Comparison of ENCODE assay signal across 8 mouse cellular contexts in genomic region chr11:102217396-102217795, GRCm38 (mm10). TPM values are rescaled to one million over a fixed set of nuclear protein-coding genes. Genes with fewer than 3 reads are reported as not detected.
DNase-seq lines count a peak whose midpoint lies in the region; ATAC-seq and TF ChIP-seq lines count a peak whose summit lies in the region.

No protein-coding gene starts in this region.

- no peaks in the 10 kb centered on the region for H3K9me3 ChIP-seq in kidney, embryonic 15.5 days (replicated peaks)
- no peaks in the 10 kb centered on the region for H3K9me3 ChIP-seq in forebrain, embryonic 13.5 days (replicated peaks)
- no peaks in the 10 kb centered on the region for H3K9me3 ChIP-seq in liver, embryonic 14.5 days (ENCODE audit: control insufficient read depth, low read length)
- no peaks in the 10 kb centered on the region for H3K9me3 ChIP-seq in midbrain, embryonic 11.5 days (ENCODE audit: control insufficient read depth, low read length)

- peak overlapping the region; percentile 89; the same call in 1 of the 2 replicates for H3K27ac ChIP-seq in kidney, embryonic 15.5 days
- no peak overlapping the region for H3K27ac ChIP-seq in forebrain, embryonic 13.5 days
- H3K27ac ChIP-seq in liver, embryonic 14.5 days: no peak overlapping the region
- no peak overlapping the region for H3K27ac ChIP-seq in midbrain, embryonic 11.5 days (ENCODE audit: low read depth, low read length)

- WGBS in kidney, embryonic 15.5 days: 84% methylated on average over 6 of the region's 6 CpGs
- 77% methylated on average over 6 of the region's 6 CpGs for WGBS in forebrain, embryonic 13.5 days
- 60% methylated on average over 6 of the region's 6 CpGs for WGBS in liver, embryonic 14.5 days (ENCODE audit: insufficient replicate concordance)
- WGBS in midbrain, embryonic 11.5 days: 77% methylated on average over 6 of the region's 6 CpGs

- no peak overlapping the region for H3K9ac ChIP-seq in kidney, embryonic 15.5 days
- H3K9ac ChIP-seq in forebrain, embryonic 13.5 days: no peak overlapping the region
- no peak overlapping the region for H3K9ac ChIP-seq in liver, embryonic 14.5 days (replicated peaks)
- H3K9ac ChIP-seq in midbrain, embryonic 11.5 days (ENCODE audit: low read length): no peak overlapping the region

- ATAC-seq in kidney, embryonic 15.5 days (replicated peaks; ENCODE audit: low FRiP score): no peak
- no peak for ATAC-seq in forebrain, embryonic 13.5 days
- ATAC-seq in liver, embryonic 14.5 days (ENCODE audit: insufficient read depth): no peak
- ATAC-seq in midbrain, embryonic 11.5 days (ENCODE audit: low FRiP score): no peak

- no peaks in the 10 kb centered on the region for H3K27me3 ChIP-seq in kidney, embryonic 15.5 days
- H3K27me3 ChIP-seq in forebrain, embryonic 13.5 days: no peaks in the 10 kb centered on the region
- H3K27me3 ChIP-seq in liver, embryonic 14.5 days (ENCODE audit: control insufficient read depth, insufficient read depth, low read length): no peaks in the 10 kb centered on the region
- H3K27me3 ChIP-seq in midbrain, embryonic 11.5 days (ENCODE audit: control insufficient read depth, insufficient read depth, low read length): no peaks in the 10 kb centered on the region

- no peaks in the 10 kb centered on the region for H3K36me3 ChIP-seq in kidney, embryonic 15.5 days
- peaks cover 35% of the 10 kb centered on the region; the same call in 1 of the 2 replicates for H3K36me3 ChIP-seq in forebrain, embryonic 13.5 days (ENCODE audit: poor library complexity, severe bottlenecking)
- no peaks in the 10 kb centered on the region for H3K36me3 ChIP-seq in liver, embryonic 14.5 days (replicated peaks; ENCODE audit: control insufficient read depth, insufficient read depth, low read depth)
- peaks cover 2% of the 10 kb centered on the region; the same call in 1 of the 2 replicates for H3K36me3 ChIP-seq in midbrain, embryonic 11.5 days (ENCODE audit: control insufficient read depth, insufficient read depth, low read length)

- peak overlapping the region; percentile 76 for H3K4me2 ChIP-seq in kidney, embryonic 15.5 days
- peak overlapping the region; percentile 66 for H3K4me2 ChIP-seq in forebrain, embryonic 13.5 days
- peak overlapping the region; percentile 61 for H3K4me2 ChIP-seq in liver, embryonic 14.5 days (ENCODE audit: low read depth)
- no peak overlapping the region for H3K4me2 ChIP-seq in midbrain, embryonic 11.5 days

- no peak for TF ChIP-seq EP300 in liver, embryonic 14.5 days (IDR thresholded peaks at IDR 0.05; ENCODE audit: low read depth)

- DNase-seq in kidney, adult 11 months: no peak
- peak; percentile 73 for DNase-seq in brain, adult 2 months (ENCODE audit: low read depth, low spot score)
- DNase-seq in liver, embryonic 14.5 days (ENCODE audit: low read depth in 3 of 3, low spot score in 3 of 3): no peak
- no peak for DNase-seq in retina, postnatal 1 day
- no peak for DNase-seq in midbrain, embryonic 11.5 days (ENCODE audit: low spot score, missing footprints)
- DNase-seq in layer of hippocampus, adult 9-10 months (ENCODE audit: low spot score): no peak

- TF ChIP-seq CTCF in liver, embryonic 14.5 days (IDR thresholded peaks at IDR 0.05; ENCODE audit: low read depth): no peak

- H3K4me1 ChIP-seq in kidney, embryonic 15.5 days: peaks cover 91% of the 10 kb centered on the region
- peaks cover 76% of the 10 kb centered on the region for H3K4me1 ChIP-seq in forebrain, embryonic 13.5 days
- H3K4me1 ChIP-seq in liver, embryonic 14.5 days (replicated peaks; ENCODE audit: control insufficient read depth in 2 of 2, insufficient read depth in 2 of 2, low read length in 1 of 2): peaks cover 13 to 34% of the 10 kb centered on the region in 2 experiments
- H3K4me1 ChIP-seq in midbrain, embryonic 11.5 days (ENCODE audit: control insufficient read depth, insufficient read depth, low read length): peaks cover 29% of the 10 kb centered on the region

- peak overlapping the region; percentile 42 for H3K4me3 ChIP-seq in kidney, embryonic 15.5 days (replicated peaks)
- H3K4me3 ChIP-seq in forebrain, embryonic 13.5 days: no peak overlapping the region
- peak overlapping the region in 1 of 2 experiments; percentile 45; a peak in 2 of 4 replicates for H3K4me3 ChIP-seq in liver, embryonic 14.5 days (ENCODE audit: insufficient read depth in 1 of 2, low read depth in 2 of 2, low read length in 2 of 2)
- H3K4me3 ChIP-seq in midbrain, embryonic 11.5 days (ENCODE audit: low read depth, low read length): no peak overlapping the region

RNA-seq across cellular contexts. Expression of gene Hdac5, which starts 12.6 kb away (rescaled TPM):
- polyA plus RNA-seq in kidney, embryonic 15.5 days (2015; fragmentation: Nextera tagmentation; extraction: Ambion mirVana): 47.4 and 48.4 TPM in 2 replicates
- polyA plus RNA-seq in forebrain, embryonic 13.5 days (2015; fragmentation: Nextera tagmentation; extraction: Ambion mirVana): 88.2 TPM in 2 replicates
- polyA plus RNA-seq in liver, embryonic 14.5 days (2012; rRNA removed): 8.8 and 10.0 TPM in 2 replicates
- 6.4 and 7.3 TPM in 2 replicates for polyA plus RNA-seq in liver, embryonic 14.5 days (2014; fragmentation: Nextera tagmentation; extraction: Ambion mirVana)
- 25.6 and 31.9 TPM in 2 replicates for polyA plus RNA-seq in midbrain, embryonic 11.5 days (2014; fragmentation: Nextera tagmentation; extraction: Ambion mirVana)

RNA-seq across cellular contexts. Expression of gene G6pc3, which starts 28.0 kb away (rescaled TPM):
- polyA plus RNA-seq in kidney, embryonic 15.5 days (2015; fragmentation: Nextera tagmentation; extraction: Ambion mirVana): 39.7 and 43.4 TPM in 2 replicates
- 21.5 and 25.6 TPM in 2 replicates for polyA plus RNA-seq in forebrain, embryonic 13.5 days (2015; fragmentation: Nextera tagmentation; extraction: Ambion mirVana)
- 12.6 and 14.8 TPM in 2 replicates for polyA plus RNA-seq in liver, embryonic 14.5 days (2012; rRNA removed)
- polyA plus RNA-seq in liver, embryonic 14.5 days (2014; fragmentation: Nextera tagmentation; extraction: Ambion mirVana): 7.3 and 10.1 TPM in 2 replicates
- 27.8 and 31.5 TPM in 2 replicates for polyA plus RNA-seq in midbrain, embryonic 11.5 days (2014; fragmentation: Nextera tagmentation; extraction: Ambion mirVana)

RNA-seq across cellular contexts. Expression of gene BC030867, which starts 31.3 kb away (rescaled TPM):
- polyA plus RNA-seq in kidney, embryonic 15.5 days (2015; fragmentation: Nextera tagmentation; extraction: Ambion mirVana): 18.1 and 22.2 TPM in 2 replicates
- 11.0 and 13.7 TPM in 2 replicates for polyA plus RNA-seq in forebrain, embryonic 13.5 days (2015; fragmentation: Nextera tagmentation; extraction: Ambion mirVana)
- polyA plus RNA-seq in liver, embryonic 14.5 days (2012; rRNA removed): 10.9 and 11.3 TPM in 2 replicates
- polyA plus RNA-seq in liver, embryonic 14.5 days (2014; fragmentation: Nextera tagmentation; extraction: Ambion mirVana): 10.8 and 13.2 TPM in 2 replicates
- polyA plus RNA-seq in midbrain, embryonic 11.5 days (2014; fragmentation: Nextera tagmentation; extraction: Ambion mirVana): 17.4 and 18.4 TPM in 2 replicates

RNA-seq across cellular contexts. Expression of gene Lsm12, which starts 32.3 kb away (rescaled TPM):
- polyA plus RNA-seq in kidney, embryonic 15.5 days (2015; fragmentation: Nextera tagmentation; extraction: Ambion mirVana): 122 and 135 TPM in 2 replicates
- polyA plus RNA-seq in forebrain, embryonic 13.5 days (2015; fragmentation: Nextera tagmentation; extraction: Ambion mirVana): 155 and 158 TPM in 2 replicates
- 10.4 and 15.4 TPM in 2 replicates for polyA plus RNA-seq in liver, embryonic 14.5 days (2012; rRNA removed)
- 51.4 and 56.2 TPM in 2 replicates for polyA plus RNA-seq in liver, embryonic 14.5 days (2014; fragmentation: Nextera tagmentation; extraction: Ambion mirVana)
- polyA plus RNA-seq in midbrain, embryonic 11.5 days (2014; fragmentation: Nextera tagmentation; extraction: Ambion mirVana): 73.5 and 74.8 TPM in 2 replicates

RNA-seq across cellular contexts. Expression of gene Asb16, which starts 51.1 kb away (rescaled TPM):
- 0.10 and 0.13 TPM in 2 replicates for polyA plus RNA-seq in kidney, embryonic 15.5 days (2015; fragmentation: Nextera tagmentation; extraction: Ambion mirVana)
- polyA plus RNA-seq in forebrain, embryonic 13.5 days (2015; fragmentation: Nextera tagmentation; extraction: Ambion mirVana): not detected in 2 replicates
- 0.39 and 0.44 TPM in 2 replicates for polyA plus RNA-seq in liver, embryonic 14.5 days (2012; rRNA removed)
- 0.05 and 0.08 TPM in 2 replicates for polyA plus RNA-seq in liver, embryonic 14.5 days (2014; fragmentation: Nextera tagmentation; extraction: Ambion mirVana)
- 0.08 TPM in 1 of 2 replicates, not detected in the other for polyA plus RNA-seq in midbrain, embryonic 11.5 days (2014; fragmentation: Nextera tagmentation; extraction: Ambion mirVana)
